Mouse (Mus musculus) olfactory bulb, adult 2 months (tissue): Measurements from ENCODE around the gene Creb5.

ENCODE experiments used
- CTCF ChIP-seq: fragments of 200-500 bp; IDR thresholded peaks from 2 replicates; pipeline ENCODE4 v1.5.1; 2012; ENCODE audit warnings: low read depth, mild to moderate bottlenecking, low read length, moderate library complexity; ENCODE audit not compliant: insufficient read depth
- POLR2A ChIP-seq: fragments of 200-500 bp; IDR thresholded peaks from 2 replicates; pipeline ENCODE4 v1.6.1; 2012; ENCODE audit warnings: mild to moderate bottlenecking, low read depth, low read length, moderate library complexity; ENCODE audit not compliant: insufficient read depth

DNA sequence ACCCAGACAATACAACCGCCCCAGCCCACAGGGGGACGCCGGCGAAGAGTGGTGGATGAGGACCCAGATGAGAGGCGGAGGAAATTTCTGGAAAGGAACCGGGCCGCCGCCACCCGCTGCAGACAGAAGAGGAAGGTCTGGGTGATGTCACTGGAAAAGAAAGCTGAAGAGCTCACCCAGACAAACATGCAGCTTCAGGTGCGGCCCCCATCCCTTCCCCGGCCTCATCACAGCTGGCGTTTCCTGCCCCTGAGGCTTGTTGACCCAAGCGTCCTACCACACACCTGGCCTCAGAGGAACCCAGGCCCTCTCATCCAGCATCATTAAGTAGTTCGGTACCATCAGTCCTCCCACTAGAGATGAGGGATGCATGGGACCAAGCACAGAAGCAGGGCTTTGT, 398.3 kb downstream of the Creb5 start:
- no peak for TF ChIP-seq CTCF
- TF ChIP-seq POLR2A, result no peak
